Mouse (Mus musculus) thymus, adult 2 months (tissue): ENCODE measurements around the gene Ppm1m.

ENCODE experiments used
- CTCF ChIP-seq: fragments of 200-500 bp; IDR thresholded peaks from 2 replicates; pipeline ENCODE4 v1.5.1; 2012; ENCODE audit warnings: mild to moderate bottlenecking, control low read depth, low read length, moderate library complexity, borderline replicate concordance; ENCODE audit not compliant: control insufficient read depth, poor library complexity, insufficient read depth; ENCODE audit errors: extremely low read depth
- POLR2A ChIP-seq: fragments of 200-500 bp; IDR thresholded peaks from 2 replicates; pipeline ENCODE4 v1.6.1; 2012; ENCODE audit warnings: mild to moderate bottlenecking, low read length, control low read depth, moderate library complexity; ENCODE audit not compliant: control insufficient read depth, poor library complexity, insufficient read depth; ENCODE audit errors: extremely low read depth

DNA sequence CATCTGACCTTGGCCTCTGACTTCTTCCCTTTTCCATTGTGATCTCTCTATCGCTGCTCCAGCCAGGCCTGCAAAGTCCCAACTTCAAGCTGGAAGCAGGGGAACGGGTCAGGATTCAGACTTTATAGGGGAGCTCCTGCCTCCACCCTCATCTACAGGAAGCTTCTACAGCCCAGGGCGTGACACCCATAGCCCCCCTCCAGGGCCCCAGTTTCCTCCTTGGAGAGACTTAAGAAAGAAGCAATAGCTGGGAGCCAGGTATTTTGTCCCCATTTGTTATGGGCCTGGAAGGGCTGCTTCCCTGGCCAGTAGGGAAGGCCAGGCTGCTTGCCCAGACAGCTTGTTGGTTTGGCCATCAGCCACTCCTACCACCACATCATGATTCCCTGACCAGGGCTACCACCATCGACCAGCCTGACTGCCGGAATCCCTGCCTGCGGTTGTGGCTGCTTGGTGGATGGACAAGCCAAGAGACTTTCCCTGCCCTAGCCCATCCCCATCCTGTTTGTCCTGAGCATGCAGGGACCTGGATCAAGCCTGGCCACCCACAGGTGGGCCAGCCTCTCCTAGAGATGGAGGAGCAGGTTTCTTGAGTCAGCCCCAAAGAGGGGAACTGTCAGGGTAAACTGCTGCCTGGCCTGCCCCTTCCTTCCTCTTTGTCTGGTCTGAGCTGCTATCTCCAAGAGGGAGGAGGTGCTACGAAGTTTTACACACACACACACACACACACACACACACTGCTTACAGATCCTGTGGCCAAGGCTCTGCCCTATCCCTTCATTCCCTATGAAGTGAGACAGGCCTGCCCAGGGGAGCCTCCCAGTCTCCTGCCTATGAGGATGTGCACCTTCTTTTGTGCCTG is 4.7 kb upstream of the Ppm1m start:
- TF ChIP-seq POLR2A: no peak
- no peak for TF ChIP-seq CTCF
